Mouse (Mus musculus): Measurements from ENCODE around the gene Cep83. TPM values are rescaled to one million over a fixed set of nuclear protein-coding genes. Genes with fewer than 3 reads are reported as not detected.
"Not testable (repeated sequence)": the region's sequence is repeated elsewhere in the genome, so short reads cannot be mapped to it uniquely, and the experiment has no call there.

Cep83 gene
- polyA plus RNA-seq, 1 experiment from 2014 or later = 8.5 TPM

DNA sequence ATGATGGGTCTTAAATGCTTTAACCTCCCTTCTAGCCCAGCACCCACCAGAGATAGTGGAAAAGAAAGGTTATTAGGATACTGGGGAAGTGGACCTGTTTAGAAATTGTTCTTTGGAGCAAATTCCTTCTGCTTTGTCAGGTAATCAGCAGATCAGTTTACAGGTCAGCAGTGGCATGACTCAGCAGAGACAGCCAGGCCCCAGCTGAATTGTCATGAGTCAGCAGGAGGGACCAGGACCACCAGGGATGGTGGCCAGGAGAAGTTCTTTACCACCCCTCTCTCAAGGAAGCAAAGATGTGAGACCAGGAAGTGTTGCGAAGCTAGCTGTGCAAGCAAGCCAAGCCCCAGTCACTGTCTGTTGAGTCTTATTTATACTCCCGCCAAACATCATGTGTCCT, 18.2 kb downstream of the Cep83 start:
- no peak overlapping the region for H3K27ac ChIP-seq (replicated peaks)
- ATAC-seq (ENCODE audit: insufficient read depth) = no peak
- 94% methylated on average over 2 of the region's 2 CpGs for WGBS (ENCODE audit: insufficient replicate concordance)

GRCm38 (mm10) chr10:94709622-94710319, 21.3 kb downstream of the Cep83 start:
- H3K27ac ChIP-seq (replicated peaks) = no peak overlapping the region

More for the DNA sequence above, 18.2 kb downstream of the Cep83 start:
- no peak overlapping the region for H3K4me3 ChIP-seq (replicated peaks)
- H3K9ac ChIP-seq = no peak overlapping the region
- peaks cover 13% of the 10 kb centered on the region for H3K4me1 ChIP-seq (replicated peaks)
- H3K27me3 ChIP-seq = no peaks in the 10 kb centered on the region
- H3K4me2 ChIP-seq = no peak overlapping the region
- no peaks in the 10 kb centered on the region for H3K36me3 ChIP-seq (replicated peaks)
- H3K9me3 ChIP-seq (replicated peaks) = no peaks in the 10 kb centered on the region

DNA sequence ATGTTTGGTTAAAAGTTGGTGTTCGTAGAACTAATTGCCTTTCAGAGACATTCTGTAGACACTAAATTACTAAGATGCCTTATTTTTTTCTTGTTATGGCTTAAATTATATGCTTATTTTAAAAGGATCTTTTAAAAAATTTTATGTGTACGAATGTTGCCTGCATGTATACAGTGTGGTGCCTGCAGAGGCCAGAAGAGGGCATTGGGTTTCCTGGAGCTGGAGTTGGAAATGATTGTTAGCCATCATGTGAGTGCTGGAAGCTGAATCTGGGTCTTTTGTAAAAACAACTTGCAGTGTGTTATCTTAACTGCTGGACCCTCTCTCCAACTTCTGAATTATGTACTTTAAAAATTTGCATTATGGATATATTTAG, 21.9 kb downstream of the Cep83 start:
- Histone ChIP-seq H3K27me3 (no peaks in the 10 kb centered on the region), H3K9me3 (replicated peaks) (no peaks in the 10 kb centered on the region), H3K4me2 (no peak overlapping the region), H3K36me3 (replicated peaks) (no peaks in the 10 kb centered on the region), H3K27ac (replicated peaks) (no peak overlapping the region), H3K9ac (no peak overlapping the region), H3K4me3 (replicated peaks) (no peak overlapping the region), H3K4me1 (replicated peaks) (peaks cover 13% of the 10 kb centered on the region)
- ATAC-seq (ENCODE audit: insufficient read depth) = no peak
- 88% methylated on average over 2 of the region's 2 CpGs for WGBS (ENCODE audit: insufficient replicate concordance)

More at GRCm38 (mm10) chr10:94709622-94710319, 21.3 kb downstream of the Cep83 start:
- H3K36me3 ChIP-seq (replicated peaks) = no peaks in the 10 kb centered on the region
- ATAC-seq (ENCODE audit: insufficient read depth) = no peak
- 74% methylated on average over 3 of the region's 3 CpGs for WGBS (ENCODE audit: insufficient replicate concordance)
- H3K27me3 ChIP-seq = no peaks in the 10 kb centered on the region
- H3K9ac ChIP-seq = no peak overlapping the region
- H3K4me1 ChIP-seq (replicated peaks) = peaks cover 13% of the 10 kb centered on the region
- H3K4me2 ChIP-seq = no peak overlapping the region
- no peaks in the 10 kb centered on the region for H3K9me3 ChIP-seq (replicated peaks)
- no peak overlapping the region for H3K4me3 ChIP-seq (replicated peaks)

DNA sequence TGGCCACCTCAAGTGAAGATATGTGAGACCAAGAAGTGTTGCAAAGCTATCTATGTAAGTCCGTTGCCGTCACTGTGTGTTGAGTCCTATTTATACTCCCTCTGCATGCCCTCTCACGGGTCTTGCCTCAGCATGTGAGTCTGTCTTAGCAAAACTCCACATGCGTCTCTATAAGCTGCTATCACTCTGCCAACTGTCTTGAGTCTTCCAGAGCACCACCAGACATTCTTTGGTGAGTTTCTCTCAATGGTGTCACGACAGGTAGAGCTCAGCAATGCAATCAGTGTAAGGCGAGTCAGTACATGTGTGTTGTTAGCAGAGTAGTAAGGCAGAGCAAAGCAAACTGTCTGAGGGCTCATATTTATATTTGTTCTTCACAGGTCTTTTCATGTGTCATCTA, 31.8 kb downstream of the Cep83 start:
- WGBS (ENCODE audit: insufficient replicate concordance) = 80% methylated on average over 6 of the region's 6 CpGs
- Histone ChIP-seq H3K4me3 (replicated peaks) (no peak overlapping the region), H3K9ac (no peak overlapping the region), H3K9me3 (replicated peaks) (no peaks in the 10 kb centered on the region), H3K27me3 (no peaks in the 10 kb centered on the region), H3K36me3 (replicated peaks) (peaks cover 7% of the 10 kb centered on the region; the same call in 1 of the 2 replicates), H3K4me1 (replicated peaks) (no peaks in the 10 kb centered on the region), H3K4me2 (no peak overlapping the region), H3K27ac (replicated peaks) (no peak overlapping the region)
- ATAC-seq (ENCODE audit: insufficient read depth) = no peak

DNA sequence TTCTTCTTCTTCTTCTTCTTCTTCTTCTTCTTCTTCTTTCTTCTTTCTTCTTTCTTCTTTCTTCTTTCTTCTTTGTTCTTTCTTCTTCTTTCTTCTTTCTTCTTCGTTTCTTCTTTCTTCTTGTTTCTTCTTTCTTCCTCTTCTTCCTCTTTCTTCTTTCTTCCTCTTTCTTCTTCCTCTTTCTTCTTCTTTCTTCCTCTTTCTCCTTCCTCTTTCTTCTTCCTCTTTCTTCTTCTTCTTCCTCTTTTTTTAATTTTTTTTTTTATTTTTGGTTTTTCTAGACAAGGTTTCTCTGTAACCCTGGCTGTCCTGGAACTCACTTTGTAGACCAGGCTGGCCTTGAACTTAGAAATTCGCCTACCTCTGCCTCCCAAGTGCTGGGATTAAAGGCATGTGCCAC, 39.6 kb downstream of the Cep83 start:
- not testable (repeated sequence) for H3K9me3 ChIP-seq (replicated peaks); ATAC-seq (ENCODE audit: insufficient read depth); H3K4me1 ChIP-seq (replicated peaks); H3K27me3 ChIP-seq; H3K9ac ChIP-seq; H3K4me3 ChIP-seq (replicated peaks); H3K27ac ChIP-seq (replicated peaks); H3K36me3 ChIP-seq (replicated peaks); H3K4me2 ChIP-seq
- WGBS (ENCODE audit: insufficient replicate concordance) = 55% methylated on average over 2 of the region's 2 CpGs

- H3K4me1 ChIP-seq (replicated peaks) = peaks cover 10% of the 10 kb centered on the region
- H3K27ac ChIP-seq (replicated peaks) = no peak overlapping the region
- H3K27me3 ChIP-seq = no peaks in the 10 kb centered on the region
- WGBS (ENCODE audit: insufficient replicate concordance) = 78% methylated on average over 3 of the region's 3 CpGs
- no peak overlapping the region for H3K4me3 ChIP-seq (replicated peaks)
- no peak overlapping the region for H3K4me2 ChIP-seq
- ATAC-seq (ENCODE audit: insufficient read depth) = no peak
- no peaks in the 10 kb centered on the region for H3K9me3 ChIP-seq (replicated peaks)
- H3K9ac ChIP-seq = no peak overlapping the region
- H3K36me3 ChIP-seq (replicated peaks) = peaks cover 9% of the 10 kb centered on the region
These were observed 42.0 kb downstream of the Cep83 start for GRCm38 (mm10) chr10:94730445-94730844.

DNA sequence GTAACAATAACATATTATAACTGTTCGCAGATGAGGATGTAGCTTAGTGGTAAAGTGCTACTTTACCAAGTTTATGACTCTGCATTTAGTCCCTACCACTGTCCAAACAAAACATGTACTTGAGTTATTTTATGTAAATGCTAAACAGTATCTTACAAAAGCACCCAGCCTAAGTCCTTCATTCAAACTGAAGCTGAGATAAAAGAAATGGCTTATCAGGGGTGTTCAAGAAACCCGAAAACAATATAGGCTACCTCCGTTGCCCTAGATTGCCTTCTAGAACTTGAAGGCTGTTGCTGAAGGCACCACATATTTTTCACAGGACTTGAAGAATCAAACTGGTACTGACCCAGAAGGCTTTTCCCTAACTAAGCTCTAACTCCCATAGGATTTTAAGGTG, 46.4 kb downstream of the Cep83 start:
- peak; percentile 34; the same call in 1 of the 2 replicates for ATAC-seq (ENCODE audit: insufficient read depth)
- Histone ChIP-seq H3K4me1 (replicated peaks) (peaks cover 10% of the 10 kb centered on the region), H3K27ac (replicated peaks) (no peak overlapping the region), H3K9ac (no peak overlapping the region), H3K4me2 (no peak overlapping the region), H3K27me3 (no peaks in the 10 kb centered on the region), H3K9me3 (replicated peaks) (no peaks in the 10 kb centered on the region), H3K4me3 (replicated peaks) (no peak overlapping the region), H3K36me3 (replicated peaks) (no peaks in the 10 kb centered on the region; the same call in 1 of the 2 replicates)
- WGBS (ENCODE audit: insufficient replicate concordance) = 50% methylated on average over 3 of the region's 3 CpGs

GRCm38 (mm10) chr10:94740221-94740620, 51.8 kb downstream of the Cep83 start:
- no peak overlapping the region for H3K9ac ChIP-seq
- no peak overlapping the region for H3K27ac ChIP-seq (replicated peaks)
- 34% methylated on average over 2 of the region's 2 CpGs for WGBS (ENCODE audit: insufficient replicate concordance)
- no peak for ATAC-seq (ENCODE audit: insufficient read depth)
- H3K36me3 ChIP-seq (replicated peaks) = no peaks in the 10 kb centered on the region
- no peak overlapping the region for H3K4me2 ChIP-seq
- no peak overlapping the region for H3K4me3 ChIP-seq (replicated peaks)
- no peaks in the 10 kb centered on the region for H3K9me3 ChIP-seq (replicated peaks)
- peaks cover 3% of the 10 kb centered on the region; the same call in 1 of the 2 replicates for H3K4me1 ChIP-seq (replicated peaks)
- no peaks in the 10 kb centered on the region for H3K27me3 ChIP-seq

DNA sequence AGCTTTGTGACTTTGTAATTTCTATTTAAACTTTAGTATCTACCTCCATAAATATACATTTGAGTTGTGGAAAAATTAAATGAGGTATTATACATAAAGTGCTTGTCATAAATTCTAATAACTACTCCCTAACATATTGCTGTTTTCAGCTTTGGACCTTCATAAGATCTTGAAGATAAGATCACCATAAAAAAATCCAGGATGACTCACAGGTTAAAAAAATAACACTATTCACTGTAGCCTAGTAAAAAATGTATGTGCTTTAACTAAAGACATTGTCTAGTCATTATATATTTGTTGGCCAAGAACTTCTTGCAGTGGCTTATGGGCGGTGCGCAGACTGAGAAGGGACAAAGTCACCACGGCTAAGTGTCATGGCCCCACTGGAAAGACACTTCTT, 53.0 kb downstream of the Cep83 start:
- Histone ChIP-seq H3K27me3 (no peaks in the 10 kb centered on the region), H3K36me3 (replicated peaks) (no peaks in the 10 kb centered on the region), H3K9me3 (replicated peaks) (no peaks in the 10 kb centered on the region), H3K4me2 (no peak overlapping the region), H3K4me1 (replicated peaks) (no peaks in the 10 kb centered on the region), H3K27ac (replicated peaks) (no peak overlapping the region), H3K4me3 (replicated peaks) (no peak overlapping the region), H3K9ac (no peak overlapping the region)
- no peak for ATAC-seq (ENCODE audit: insufficient read depth)
- 90% methylated on average over 3 of the region's 3 CpGs for WGBS (ENCODE audit: insufficient replicate concordance)

DNA sequence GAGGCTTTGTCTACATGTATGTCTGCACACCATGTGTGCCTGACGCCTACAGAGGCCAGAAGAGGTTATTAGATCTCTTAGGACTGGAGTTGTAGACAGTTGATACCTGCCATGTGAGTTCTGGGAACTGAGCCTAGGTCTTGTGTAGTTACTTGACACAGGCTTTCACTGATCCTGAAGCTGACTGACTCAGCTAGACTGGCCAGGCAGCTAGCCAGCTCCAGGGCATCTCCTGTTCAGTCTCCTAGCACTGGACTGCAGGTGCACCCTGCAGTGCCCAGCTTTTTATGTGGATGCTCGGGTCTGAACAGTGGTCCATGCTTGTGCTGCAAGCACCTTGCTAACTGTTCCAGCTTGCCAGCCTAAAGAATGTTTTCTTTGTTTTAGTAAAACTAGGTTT, 58.6 kb downstream of the Cep83 start:
- H3K36me3 ChIP-seq (replicated peaks) = peaks cover 4% of the 10 kb centered on the region; the same call in 1 of the 2 replicates
- H3K27me3 ChIP-seq = no peaks in the 10 kb centered on the region
- 69% methylated on average over 2 of the region's 2 CpGs for WGBS (ENCODE audit: insufficient replicate concordance)
- no peak overlapping the region for H3K9ac ChIP-seq
- H3K4me3 ChIP-seq (replicated peaks) = no peak overlapping the region
- H3K4me2 ChIP-seq = no peak overlapping the region
- ATAC-seq (ENCODE audit: insufficient read depth) = no peak
- no peak overlapping the region for H3K27ac ChIP-seq (replicated peaks)
- no peaks in the 10 kb centered on the region for H3K4me1 ChIP-seq (replicated peaks)
- H3K9me3 ChIP-seq (replicated peaks) = no peaks in the 10 kb centered on the region

- Histone ChIP-seq H3K4me2 (no peak overlapping the region), H3K27ac (replicated peaks) (no peak overlapping the region), H3K9me3 (replicated peaks) (no peaks in the 10 kb centered on the region), H3K4me1 (replicated peaks) (no peaks in the 10 kb centered on the region), H3K36me3 (replicated peaks) (peaks cover 5% of the 10 kb centered on the region; the same call in 1 of the 2 replicates), H3K4me3 (replicated peaks) (no peak overlapping the region), H3K27me3 (no peaks in the 10 kb centered on the region), H3K9ac (no peak overlapping the region)
- 65% methylated on average over 3 of the region's 3 CpGs for WGBS (ENCODE audit: insufficient replicate concordance)
- no peak for ATAC-seq (ENCODE audit: insufficient read depth)
These were observed 83.0 kb downstream of the Cep83 start for GRCm38 (mm10) chr10:94771496-94771895.

DNA sequence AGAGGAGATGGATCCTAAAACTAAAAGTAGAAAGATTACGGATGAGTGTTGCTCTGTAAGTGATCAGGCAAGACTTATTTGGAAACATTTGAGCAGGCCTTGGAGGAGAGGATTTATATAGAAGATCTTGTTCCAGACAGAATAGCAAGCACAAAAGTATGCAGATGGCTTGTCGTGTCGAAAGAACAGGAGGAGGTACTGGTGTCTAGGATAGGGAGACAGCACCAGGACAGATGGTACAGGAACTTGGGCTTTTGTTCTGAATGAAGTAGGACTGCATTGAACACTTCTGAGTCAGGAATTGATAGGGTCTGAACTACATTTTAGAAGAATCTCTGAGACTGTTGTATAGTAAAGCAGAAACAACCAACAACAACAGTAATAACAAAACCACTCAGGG, 89.1 kb downstream of the Cep83 start:
- Histone ChIP-seq H3K4me1 (replicated peaks) (0 out of 2 replicates have a peak, but pooled peaks cover 4% of the 10 kb centered on the region), H3K27me3 (no peaks in the 10 kb centered on the region), H3K9ac (no peak overlapping the region), H3K4me2 (no peak overlapping the region), H3K36me3 (replicated peaks) (peaks cover 3% of the 10 kb centered on the region; the same call in 1 of the 2 replicates), H3K4me3 (replicated peaks) (no peak overlapping the region), H3K27ac (replicated peaks) (no peak overlapping the region), H3K9me3 (replicated peaks) (no peaks in the 10 kb centered on the region)
- WGBS (ENCODE audit: insufficient replicate concordance) = 72% methylated on average over 3 of the region's 3 CpGs
- ATAC-seq (ENCODE audit: insufficient read depth) = no peak

Data from liver, embryonic 15.5 days (tissue).